Mouse (Mus musculus): ENCODE results near the gene Ngp. TPM values are rescaled to one million over a fixed set of nuclear protein-coding genes. Genes with fewer than 3 reads are reported as not detected.

Gene Ngp
- polyA plus RNA-seq, 1 experiment: 0.15 TPM

DNA sequence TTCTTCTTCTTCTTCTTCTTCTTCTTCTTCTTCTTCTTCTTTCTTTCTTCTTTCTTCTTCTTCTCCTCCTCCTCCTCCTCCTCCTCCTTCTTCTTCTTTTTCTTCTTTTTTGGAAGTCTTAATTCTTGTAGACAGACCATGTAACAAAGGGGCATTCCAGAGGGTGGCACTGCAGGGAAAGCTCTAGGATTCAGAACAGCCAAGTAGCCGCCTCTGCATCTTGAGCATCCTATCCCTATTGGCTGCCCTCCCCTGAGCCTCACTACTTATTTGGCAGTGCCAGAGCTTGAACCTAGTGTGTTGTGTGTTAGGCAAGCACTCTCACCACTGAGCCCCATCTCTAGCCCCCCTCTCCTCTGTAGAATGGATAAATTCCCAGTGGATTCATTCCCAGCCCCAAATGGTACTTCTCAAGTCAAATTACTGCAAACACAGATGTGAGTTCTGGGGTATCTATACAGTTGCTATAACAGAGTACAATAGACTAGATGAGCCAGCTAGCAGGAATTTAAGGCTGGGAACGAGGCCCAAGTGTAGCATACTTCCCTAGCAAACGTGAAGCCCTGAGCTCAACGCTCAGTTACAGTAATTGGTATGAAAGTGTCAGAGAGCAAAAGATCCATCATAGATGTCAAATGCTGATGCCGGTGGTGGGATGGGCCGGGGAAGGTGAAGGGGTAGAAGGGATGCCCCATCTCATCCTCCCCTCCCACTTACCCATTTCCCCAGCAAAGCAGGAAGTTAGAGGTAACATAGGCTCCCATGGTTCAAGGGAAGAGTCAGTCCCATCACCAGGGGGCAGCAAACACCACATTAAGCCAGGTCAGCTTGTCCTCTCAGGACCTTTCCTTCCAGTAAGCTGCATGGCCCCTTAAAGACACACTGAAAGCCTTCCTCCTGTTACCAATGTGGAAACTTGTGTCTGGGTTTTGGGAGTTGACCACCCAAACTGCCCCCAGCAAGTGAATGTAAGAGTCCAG, 8.3 kb upstream of the Ngp start:
- H3K27me3 ChIP-seq (ENCODE audit: control insufficient read depth): peaks cover 10% of the 10 kb centered on the region
- TF ChIP-seq GATA1 (IDR thresholded peaks at IDR 0.05; ENCODE audit: low read length) (no peak), TAL1 (IDR thresholded peaks at IDR 0.05; ENCODE audit: low read length) (no peak)
- no peaks in the 10 kb centered on the region for H3K9me3 ChIP-seq (ENCODE audit: control insufficient read depth, low read length)
- peaks cover 24% of the 10 kb centered on the region for H3K4me1 ChIP-seq (ENCODE audit: control insufficient read depth)
- H3K4me3 ChIP-seq (replicated peaks): no peak overlapping the region
- H3K36me3 ChIP-seq (ENCODE audit: control insufficient read depth): no peaks in the 10 kb centered on the region

DNA sequence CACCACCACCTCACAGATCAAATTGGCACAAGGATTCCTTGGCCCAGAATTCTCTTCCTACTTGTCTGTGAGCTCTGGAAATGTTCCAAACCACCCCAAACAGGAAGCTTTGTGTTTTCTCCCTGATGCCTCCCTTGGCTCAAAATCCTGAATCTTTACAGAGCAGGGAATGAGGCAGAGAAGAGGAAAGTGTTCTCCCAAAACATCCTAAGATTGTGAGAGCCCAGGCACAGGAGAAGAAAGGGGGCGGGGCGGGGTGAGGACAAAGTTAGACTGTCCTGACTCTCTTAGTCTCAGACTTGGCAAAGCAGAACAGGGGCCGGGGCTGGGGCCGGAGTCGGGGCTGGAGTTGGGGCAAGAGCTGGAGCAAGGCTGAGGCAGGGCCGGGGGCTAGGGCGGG, 6.6 kb upstream of the Ngp start:
- H3K4me1 ChIP-seq (ENCODE audit: control insufficient read depth): peaks cover 12% of the 10 kb centered on the region
- no peak overlapping the region for H3K4me3 ChIP-seq (replicated peaks)
- peaks cover 10% of the 10 kb centered on the region for H3K27me3 ChIP-seq (ENCODE audit: control insufficient read depth)
- H3K9me3 ChIP-seq (ENCODE audit: control insufficient read depth, low read length): no peaks in the 10 kb centered on the region
- no peaks in the 10 kb centered on the region for H3K36me3 ChIP-seq (ENCODE audit: control insufficient read depth)
- TF ChIP-seq GATA1 (IDR thresholded peaks at IDR 0.05; ENCODE audit: low read length) (no peak), TAL1 (IDR thresholded peaks at IDR 0.05; ENCODE audit: low read length) (no peak)

DNA sequence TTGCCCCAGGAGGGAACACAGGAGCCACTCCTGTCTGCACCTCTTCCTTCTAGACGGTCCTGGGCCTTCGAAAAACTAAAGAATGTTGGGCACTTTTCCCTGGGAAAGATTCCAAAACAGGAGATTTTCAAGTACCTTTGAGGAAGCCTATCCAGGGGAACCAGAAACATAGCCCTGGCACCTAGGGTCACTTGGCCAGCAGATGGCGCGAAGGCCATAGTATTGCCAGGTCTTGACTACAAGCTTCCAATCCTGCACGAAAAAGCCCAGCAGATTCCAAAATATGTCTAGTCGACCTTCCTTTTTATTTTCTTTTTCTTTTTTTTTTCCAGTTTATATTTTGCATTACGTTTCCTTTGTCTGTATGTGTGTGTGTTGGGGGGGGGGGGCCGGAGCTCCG, 5.8 kb upstream of the Ngp start:
- peaks cover 10% of the 10 kb centered on the region for H3K27me3 ChIP-seq (ENCODE audit: control insufficient read depth)
- TF ChIP-seq GATA1 (IDR thresholded peaks at IDR 0.05; ENCODE audit: low read length): no peak
- no peak for TF ChIP-seq TAL1 (IDR thresholded peaks at IDR 0.05; ENCODE audit: low read length)
- H3K9me3 ChIP-seq (ENCODE audit: control insufficient read depth, low read length): no peaks in the 10 kb centered on the region
- H3K4me3 ChIP-seq (replicated peaks): no peak overlapping the region
- H3K4me1 ChIP-seq (ENCODE audit: control insufficient read depth): peaks cover 5% of the 10 kb centered on the region
- no peaks in the 10 kb centered on the region for H3K36me3 ChIP-seq (ENCODE audit: control insufficient read depth)

DNA sequence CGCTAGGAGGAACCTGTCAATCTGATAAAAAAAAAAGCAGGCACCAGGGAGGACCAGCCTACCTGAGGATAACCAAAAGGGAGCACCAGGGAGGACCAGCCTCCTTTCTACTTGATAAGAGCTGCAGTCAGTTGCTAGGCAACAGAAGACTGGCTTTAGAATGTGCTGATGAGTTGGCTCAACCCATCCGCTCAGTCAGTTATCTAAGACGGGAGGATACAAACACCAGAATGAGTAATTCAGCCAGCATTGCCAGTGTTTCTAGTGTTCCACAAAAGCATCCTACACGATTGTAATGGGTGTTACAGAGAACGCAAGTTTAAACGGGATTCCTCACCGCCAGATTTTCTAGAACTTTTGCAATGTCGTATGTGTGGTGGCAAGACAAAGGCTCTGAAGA, 11.7 kb downstream of the Ngp start:
- Histone ChIP-seq H3K27me3 (ENCODE audit: control insufficient read depth) (no peaks in the 10 kb centered on the region), H3K4me1 (ENCODE audit: control insufficient read depth) (no peaks in the 10 kb centered on the region), H3K36me3 (ENCODE audit: control insufficient read depth) (peaks cover 20% of the 10 kb centered on the region), H3K9me3 (ENCODE audit: control insufficient read depth, low read length) (no peaks in the 10 kb centered on the region), H3K4me3 (replicated peaks) (no peak overlapping the region)
- TF ChIP-seq GATA1 (IDR thresholded peaks at IDR 0.05; ENCODE audit: low read length): no peak

DNA sequence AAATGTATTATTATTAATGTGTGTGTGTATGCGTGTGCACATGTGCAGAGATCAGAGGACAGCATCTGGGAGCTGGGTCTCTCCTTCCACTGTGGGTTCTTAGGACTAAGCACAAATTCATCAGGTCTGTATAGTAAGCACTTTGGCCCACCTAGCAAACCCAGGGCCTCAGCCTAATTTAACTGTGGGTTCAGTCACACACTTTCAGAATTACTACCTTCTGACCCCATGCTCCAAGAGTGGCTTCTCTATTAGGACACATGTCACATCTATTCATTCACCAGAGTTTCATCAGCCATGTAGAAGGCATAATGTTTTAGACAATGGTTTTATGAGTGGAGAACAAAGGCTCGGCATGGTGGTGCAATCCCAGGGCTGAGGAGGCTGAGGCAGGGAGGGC, 13.5 kb downstream of the Ngp start:
- H3K27me3 ChIP-seq (ENCODE audit: control insufficient read depth): no peaks in the 10 kb centered on the region
- H3K36me3 ChIP-seq (ENCODE audit: control insufficient read depth): peaks cover 20% of the 10 kb centered on the region
- no peaks in the 10 kb centered on the region for H3K4me1 ChIP-seq (ENCODE audit: control insufficient read depth)
- TF ChIP-seq TAL1 (IDR thresholded peaks at IDR 0.05; ENCODE audit: low read length) (no peak), GATA1 (IDR thresholded peaks at IDR 0.05; ENCODE audit: low read length) (no peak)
- no peaks in the 10 kb centered on the region for H3K9me3 ChIP-seq (ENCODE audit: control insufficient read depth, low read length)
- H3K4me3 ChIP-seq (replicated peaks): no peak overlapping the region

DNA sequence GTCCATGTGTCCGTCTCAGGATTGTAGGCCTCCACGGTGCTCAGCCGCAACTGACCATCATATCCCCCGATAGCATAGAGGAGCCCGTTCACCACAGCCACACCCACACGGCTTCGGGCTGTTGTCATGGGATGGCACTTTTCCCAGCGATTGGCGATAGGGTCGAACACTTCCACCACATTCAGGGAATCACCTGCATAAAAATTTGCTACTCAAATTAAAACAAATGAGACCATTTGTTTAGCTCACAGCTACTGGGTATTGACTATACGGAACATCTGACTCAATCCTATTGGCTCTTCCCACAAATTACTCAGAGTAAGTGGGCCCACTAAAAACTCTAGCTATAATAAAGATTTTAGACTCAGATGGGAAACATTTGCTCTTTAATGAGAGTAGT, 16.5 kb downstream of the Ngp start:
- Histone ChIP-seq H3K4me1 (ENCODE audit: control insufficient read depth) (peaks cover 3% of the 10 kb centered on the region; the same call in 1 of the 2 replicates), H3K27me3 (ENCODE audit: control insufficient read depth) (no peaks in the 10 kb centered on the region), H3K36me3 (ENCODE audit: control insufficient read depth) (peaks cover 8% of the 10 kb centered on the region), H3K4me3 (replicated peaks) (no peak overlapping the region), H3K9me3 (ENCODE audit: control insufficient read depth, low read length) (no peaks in the 10 kb centered on the region)
- TF ChIP-seq TAL1 (IDR thresholded peaks at IDR 0.05; ENCODE audit: low read length) (no peak), GATA1 (IDR thresholded peaks at IDR 0.05; ENCODE audit: low read length) (no peak)

DNA sequence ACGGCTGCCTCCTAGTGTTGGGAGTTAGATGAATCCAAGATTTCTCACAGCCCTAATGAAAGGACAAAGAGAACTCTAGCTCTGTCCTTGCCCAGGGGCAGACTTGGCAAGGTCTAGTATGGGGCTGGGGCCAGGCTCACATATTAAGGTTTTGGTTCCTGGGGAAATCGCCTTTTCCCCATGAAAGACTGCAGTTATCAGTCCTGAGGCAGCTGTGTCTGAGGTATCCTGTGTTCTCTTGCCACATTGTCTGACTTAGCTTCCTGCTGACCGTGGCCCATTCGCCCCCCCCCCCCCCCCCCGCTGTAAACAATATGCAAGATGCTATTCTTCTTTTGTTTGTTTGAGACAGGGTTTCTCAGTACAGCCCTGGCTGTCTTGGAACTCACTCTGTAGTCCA, 20.5 kb downstream of the Ngp start:
- Histone ChIP-seq H3K4me1 (ENCODE audit: control insufficient read depth) (peaks cover 3% of the 10 kb centered on the region; the same call in 1 of the 2 replicates), H3K27me3 (ENCODE audit: control insufficient read depth) (no peaks in the 10 kb centered on the region), H3K4me3 (replicated peaks) (no peak overlapping the region), H3K36me3 (ENCODE audit: control insufficient read depth) (peaks cover 10% of the 10 kb centered on the region), H3K9me3 (ENCODE audit: control insufficient read depth, low read length) (no peaks in the 10 kb centered on the region)
- TF ChIP-seq GATA1 (IDR thresholded peaks at IDR 0.05; ENCODE audit: low read length) (no peak), TAL1 (IDR thresholded peaks at IDR 0.05; ENCODE audit: low read length) (no peak)

DNA sequence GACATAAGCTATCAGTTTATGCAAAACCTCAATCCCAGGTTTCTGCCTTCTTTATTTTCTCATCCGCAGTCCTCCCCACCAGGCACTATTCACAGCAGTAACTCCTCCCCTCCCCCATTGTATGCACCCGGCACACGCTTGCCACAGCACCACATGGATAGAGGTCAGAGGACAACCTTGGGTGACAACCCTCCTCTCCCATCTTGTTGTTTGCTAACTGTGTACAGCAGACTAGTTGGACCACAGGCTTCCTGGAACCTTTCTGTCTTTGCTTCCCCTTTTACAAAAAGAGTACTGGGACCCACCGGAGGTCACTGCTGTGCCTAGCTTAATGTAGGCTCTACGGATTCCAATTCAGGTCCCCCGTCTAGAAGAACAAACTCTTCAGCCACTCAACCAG, 21.0 kb downstream of the Ngp start:
- no peak overlapping the region for H3K4me3 ChIP-seq (replicated peaks)
- no peaks in the 10 kb centered on the region for H3K27me3 ChIP-seq (ENCODE audit: control insufficient read depth)
- peaks cover 6% of the 10 kb centered on the region for H3K36me3 ChIP-seq (ENCODE audit: control insufficient read depth)
- H3K9me3 ChIP-seq (ENCODE audit: control insufficient read depth, low read length): no peaks in the 10 kb centered on the region
- TF ChIP-seq TAL1 (IDR thresholded peaks at IDR 0.05; ENCODE audit: low read length) (no peak), GATA1 (IDR thresholded peaks at IDR 0.05; ENCODE audit: low read length) (no peak)
- H3K4me1 ChIP-seq (ENCODE audit: control insufficient read depth): peaks cover 3% of the 10 kb centered on the region; the same call in 1 of the 2 replicates

DNA sequence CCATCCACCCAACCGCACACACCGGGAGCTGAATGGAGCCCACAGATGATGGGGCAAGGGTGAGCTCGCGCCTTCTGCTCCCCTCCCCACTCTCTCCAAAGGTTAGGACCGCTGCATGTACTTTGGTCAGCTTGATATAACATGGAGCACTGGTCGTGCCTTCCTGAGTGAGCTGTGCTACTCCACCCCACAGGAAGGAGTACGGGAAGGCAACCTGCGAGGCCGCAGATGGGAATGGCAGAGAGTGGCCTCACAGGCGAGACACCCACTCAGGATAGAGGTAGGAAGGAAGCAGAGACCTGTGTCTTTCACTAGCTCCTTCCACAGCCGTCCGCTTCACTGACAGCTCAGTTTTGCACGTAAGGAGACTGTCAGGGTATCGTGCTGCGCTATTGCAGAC, 28.8 kb downstream of the Ngp start:
- H3K36me3 ChIP-seq (ENCODE audit: control insufficient read depth): peaks cover 15% of the 10 kb centered on the region
- H3K27me3 ChIP-seq (ENCODE audit: control insufficient read depth): no peaks in the 10 kb centered on the region
- no peaks in the 10 kb centered on the region for H3K9me3 ChIP-seq (ENCODE audit: control insufficient read depth, low read length)
- peaks cover 3% of the 10 kb centered on the region; the same call in 1 of the 2 replicates for H3K4me1 ChIP-seq (ENCODE audit: control insufficient read depth)
- H3K4me3 ChIP-seq (replicated peaks): no peak overlapping the region
- TF ChIP-seq TAL1 (IDR thresholded peaks at IDR 0.05; ENCODE audit: low read length): no peak
- TF ChIP-seq GATA1 (IDR thresholded peaks at IDR 0.05; ENCODE audit: low read length): no peak
